Mouse (Mus musculus): Measurements from ENCODE around the gene Zbtb20.

GRCm38 (mm10) chr16:43428955-43429354 is 553.3 kb downstream of the Zbtb20 start:
- TF ChIP-seq CTCF (IDR thresholded peaks at IDR 0.05; ENCODE audit: borderline replicate concordance, insufficient read depth, low read length), result no peak
- TF ChIP-seq POLR2A (IDR thresholded peaks at IDR 0.05; ENCODE audit: low read depth, low read length), result no peak
